Mouse (Mus musculus): ENCODE data around the gene Scd2. TPM values are rescaled to one million over a fixed set of nuclear protein-coding genes. Genes with fewer than 3 reads are reported as not detected.
"Not testable (repeated sequence)": the region's sequence is repeated elsewhere in the genome, so short reads cannot be mapped to it uniquely, and the experiment has no call there.

The Scd2 gene
- polyA plus RNA-seq, 1 experiment from 2014 or later = 281 TPM

GRCm38 (mm10) chr19:44251936-44252558 lies 41.4 kb upstream of the Scd2 start:
- no peaks in the 10 kb centered on the region for H3K36me3 ChIP-seq (ENCODE audit: control insufficient read depth, insufficient read depth, low read length)
- no peak overlapping the region for H3K27ac ChIP-seq (replicated peaks; ENCODE audit: low read depth, low read length)
- 73% methylated on average over 12 of the region's 12 CpGs for WGBS
- no peaks in the 10 kb centered on the region for H3K27me3 ChIP-seq (ENCODE audit: control insufficient read depth, insufficient read depth, low read length)
- H3K4me1 ChIP-seq (ENCODE audit: control insufficient read depth, insufficient read depth, low read length) = peaks cover 11% of the 10 kb centered on the region
- no peak overlapping the region for H3K4me3 ChIP-seq (replicated peaks; ENCODE audit: low read depth, low read length)
- H3K9me3 ChIP-seq (ENCODE audit: control insufficient read depth, low read length) = no peaks in the 10 kb centered on the region
- ATAC-seq (ENCODE audit: low FRiP score, low TSS enrichment) (no peak), DNase-seq (no peak)
- H3K9ac ChIP-seq (replicated peaks; ENCODE audit: low read length) = no peak overlapping the region
- no peak overlapping the region for H3K4me2 ChIP-seq (ENCODE audit: low read length)

DNA sequence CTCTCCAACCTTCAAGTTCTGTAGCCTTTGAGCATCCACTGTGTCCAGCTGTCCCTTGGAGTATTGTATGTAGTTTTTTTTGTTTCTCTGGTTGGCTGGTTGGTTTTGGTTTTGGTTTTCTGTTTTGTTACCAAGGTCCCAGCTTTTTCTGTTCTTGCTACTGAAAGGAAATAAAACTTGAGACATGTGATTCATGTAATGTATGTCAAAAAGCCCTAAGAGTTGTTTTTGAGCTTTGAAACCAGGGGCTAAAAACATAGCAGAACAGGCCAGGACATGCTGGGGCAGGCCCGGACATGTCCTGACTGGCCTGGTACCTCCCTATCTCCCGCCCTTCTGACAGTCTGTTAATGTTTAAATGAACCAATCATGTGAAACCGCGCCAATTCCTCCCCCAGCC lies 39.4 kb upstream of the Scd2 start:
- ATAC-seq (ENCODE audit: low FRiP score, low TSS enrichment); DNase-seq: not testable (repeated sequence)
- WGBS = 90% methylated on average over 3 of the region's 4 CpGs

DNA sequence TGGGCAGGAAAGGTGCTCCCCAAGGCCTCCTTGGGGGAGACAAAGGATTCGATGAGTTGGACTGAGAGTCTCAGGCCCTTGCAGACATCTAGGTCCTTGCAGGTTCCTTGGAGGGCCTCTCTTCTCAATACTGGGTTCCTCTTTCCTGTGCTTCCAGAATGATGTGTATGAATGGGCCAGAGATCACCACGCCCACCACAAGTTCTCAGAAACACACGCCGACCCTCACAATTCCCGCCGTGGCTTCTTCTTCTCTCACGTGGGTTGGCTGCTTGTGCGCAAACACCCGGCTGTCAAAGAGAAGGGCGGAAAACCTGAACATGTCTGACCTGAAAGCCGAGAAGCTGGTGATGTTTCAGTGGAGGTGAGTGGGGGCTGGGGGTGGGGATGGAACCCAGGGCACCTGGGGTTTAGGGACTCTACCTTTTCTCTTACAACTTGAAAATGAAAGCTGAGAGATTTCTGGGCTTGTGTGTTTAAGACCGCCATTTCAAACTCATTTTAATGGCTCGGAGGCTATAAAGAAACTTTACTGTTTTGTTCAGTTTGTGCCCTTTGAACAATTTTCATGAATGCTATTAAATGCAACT lies 36.0 kb upstream of the Scd2 start:
- no peaks in the 10 kb centered on the region for H3K9me3 ChIP-seq (ENCODE audit: control insufficient read depth, low read length)
- no peak overlapping the region for H3K27ac ChIP-seq (replicated peaks; ENCODE audit: low read depth, low read length)
- H3K4me1 ChIP-seq (ENCODE audit: control insufficient read depth, insufficient read depth, low read length) = no peaks in the 10 kb centered on the region
- no peak overlapping the region for H3K4me3 ChIP-seq (replicated peaks; ENCODE audit: low read depth, low read length)
- no peak overlapping the region for H3K4me2 ChIP-seq (ENCODE audit: low read length)
- no peaks in the 10 kb centered on the region for H3K36me3 ChIP-seq (ENCODE audit: control insufficient read depth, insufficient read depth, low read length)
- H3K27me3 ChIP-seq (ENCODE audit: control insufficient read depth, insufficient read depth, low read length) = no peaks in the 10 kb centered on the region
- ATAC-seq (ENCODE audit: low FRiP score, low TSS enrichment) (no peak), DNase-seq (no peak)
- H3K9ac ChIP-seq (replicated peaks; ENCODE audit: low read length) = no peak overlapping the region
- 93% methylated on average over 13 of the region's 13 CpGs for whole genome bisulfite sequencing

More for the DNA sequence above, 39.4 kb upstream of the Scd2 start:
- not testable (repeated sequence) for H3K9ac ChIP-seq (replicated peaks; ENCODE audit: low read length); H3K4me3 ChIP-seq (replicated peaks; ENCODE audit: low read depth, low read length); H3K4me1 ChIP-seq (ENCODE audit: control insufficient read depth, insufficient read depth, low read length); H3K4me2 ChIP-seq (ENCODE audit: low read length); H3K36me3 ChIP-seq (ENCODE audit: control insufficient read depth, insufficient read depth, low read length); H3K9me3 ChIP-seq (ENCODE audit: control insufficient read depth, low read length); H3K27me3 ChIP-seq (ENCODE audit: control insufficient read depth, insufficient read depth, low read length); H3K27ac ChIP-seq (replicated peaks; ENCODE audit: low read depth, low read length)

- Histone ChIP-seq H3K36me3 (ENCODE audit: control insufficient read depth, insufficient read depth, low read length) (no peaks in the 10 kb centered on the region), H3K4me3 (replicated peaks; ENCODE audit: low read depth, low read length) (no peak overlapping the region), H3K9me3 (ENCODE audit: control insufficient read depth, low read length) (no peaks in the 10 kb centered on the region), H3K27ac (replicated peaks; ENCODE audit: low read depth, low read length) (no peak overlapping the region), H3K4me2 (ENCODE audit: low read length) (no peak overlapping the region), H3K4me1 (ENCODE audit: control insufficient read depth, insufficient read depth, low read length) (no peaks in the 10 kb centered on the region), H3K9ac (replicated peaks; ENCODE audit: low read length) (no peak overlapping the region), H3K27me3 (ENCODE audit: control insufficient read depth, insufficient read depth, low read length) (no peaks in the 10 kb centered on the region)
- 77% methylated on average over 4 of the region's 4 CpGs for WGBS
- DNase-seq (no peak), ATAC-seq (ENCODE audit: low FRiP score, low TSS enrichment) (no peak)
Measured at GRCm38 (mm10) chr19:44259484-44259883, 34.0 kb upstream of the Scd2 start.

- ATAC-seq (ENCODE audit: low FRiP score, low TSS enrichment) (no peak), DNase-seq (no peak)
- Histone ChIP-seq H3K4me3 (replicated peaks; ENCODE audit: low read depth, low read length) (no peak overlapping the region), H3K27ac (replicated peaks; ENCODE audit: low read depth, low read length) (no peak overlapping the region), H3K4me1 (ENCODE audit: control insufficient read depth, insufficient read depth, low read length) (no peaks in the 10 kb centered on the region), H3K36me3 (ENCODE audit: control insufficient read depth, insufficient read depth, low read length) (no peaks in the 10 kb centered on the region), H3K27me3 (ENCODE audit: control insufficient read depth, insufficient read depth, low read length) (no peaks in the 10 kb centered on the region), H3K9ac (replicated peaks; ENCODE audit: low read length) (no peak overlapping the region), H3K4me2 (ENCODE audit: low read length) (no peak overlapping the region), H3K9me3 (ENCODE audit: control insufficient read depth, low read length) (no peaks in the 10 kb centered on the region)
- WGBS = 78% methylated on average over 5 of the region's 5 CpGs
Measured at GRCm38 (mm10) chr19:44260487-44260886, 33.0 kb upstream of the Scd2 start.

DNA sequence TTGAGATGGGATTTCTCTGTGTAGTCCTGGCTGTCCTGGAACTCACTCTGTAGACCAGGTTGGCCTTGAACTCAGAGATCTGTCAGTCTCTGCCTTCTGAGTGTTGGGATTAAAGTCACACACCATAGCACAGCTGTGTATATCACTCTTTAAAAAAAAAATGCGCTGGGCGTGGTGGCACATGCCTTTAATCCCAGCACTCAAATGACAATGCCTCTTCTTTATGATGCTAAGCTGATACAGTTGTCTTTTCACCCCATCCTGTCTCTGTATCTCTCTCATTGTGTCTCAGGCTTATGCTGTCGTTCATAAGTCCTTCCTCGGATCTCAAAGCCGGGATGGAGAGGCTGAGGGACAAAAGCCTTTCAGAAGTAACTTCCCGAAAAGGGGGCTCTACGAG lies 31.7 kb upstream of the Scd2 start:
- Histone ChIP-seq H3K27me3 (ENCODE audit: control insufficient read depth, insufficient read depth, low read length) (no peaks in the 10 kb centered on the region), H3K4me1 (ENCODE audit: control insufficient read depth, insufficient read depth, low read length) (peaks cover 7% of the 10 kb centered on the region; the same call in 1 of the 2 replicates), H3K36me3 (ENCODE audit: control insufficient read depth, insufficient read depth, low read length) (no peaks in the 10 kb centered on the region), H3K4me3 (replicated peaks; ENCODE audit: low read depth, low read length) (no peak overlapping the region), H3K27ac (replicated peaks; ENCODE audit: low read depth, low read length) (no peak overlapping the region), H3K9ac (replicated peaks; ENCODE audit: low read length) (no peak overlapping the region), H3K4me2 (ENCODE audit: low read length) (no peak overlapping the region), H3K9me3 (ENCODE audit: control insufficient read depth, low read length) (no peaks in the 10 kb centered on the region)
- ATAC-seq (ENCODE audit: low FRiP score, low TSS enrichment) (no peak), DNase-seq (no peak)
- 53% methylated on average over 7 of the region's 7 CpGs for WGBS

GRCm38 (mm10) chr19:44263581-44263980 lies 29.9 kb upstream of the Scd2 start:
- no peaks in the 10 kb centered on the region for H3K9me3 ChIP-seq (ENCODE audit: control insufficient read depth, low read length)
- 86% methylated on average over 3 of the region's 3 CpGs for WGBS
- H3K4me3 ChIP-seq (replicated peaks; ENCODE audit: low read depth, low read length) = no peak overlapping the region
- no peak overlapping the region for H3K9ac ChIP-seq (replicated peaks; ENCODE audit: low read length)
- no peak overlapping the region for H3K27ac ChIP-seq (replicated peaks; ENCODE audit: low read depth, low read length)
- H3K4me2 ChIP-seq (ENCODE audit: low read length) = no peak overlapping the region
- no peak for ATAC-seq (ENCODE audit: low FRiP score, low TSS enrichment)
- no peak for DNase-seq
- no peaks in the 10 kb centered on the region for H3K27me3 ChIP-seq (ENCODE audit: control insufficient read depth, insufficient read depth, low read length)
- peaks cover 7% of the 10 kb centered on the region; the same call in 1 of the 2 replicates for H3K4me1 ChIP-seq (ENCODE audit: control insufficient read depth, insufficient read depth, low read length)
- H3K36me3 ChIP-seq (ENCODE audit: control insufficient read depth, insufficient read depth, low read length) = no peaks in the 10 kb centered on the region

DNA sequence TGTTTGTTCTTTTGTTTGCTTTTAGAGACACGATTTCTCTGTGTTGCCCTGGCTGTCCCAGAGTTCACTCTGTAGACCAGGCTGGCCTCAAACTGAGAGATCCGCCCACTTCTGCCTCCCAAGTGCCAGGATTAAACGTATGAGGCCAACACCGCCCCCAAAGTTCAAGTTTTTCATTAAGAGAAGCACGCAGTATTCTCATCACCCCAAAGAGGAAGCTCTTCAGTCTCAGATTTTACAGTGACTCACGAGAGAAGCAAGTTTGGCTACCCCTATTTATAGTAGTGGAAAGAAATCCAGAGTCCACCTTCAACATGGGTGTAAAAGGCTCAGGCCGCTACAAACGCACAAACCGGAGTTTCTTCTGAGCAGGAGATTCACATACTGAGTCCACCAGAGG lies 29.2 kb upstream of the Scd2 start:
- no peaks in the 10 kb centered on the region for H3K9me3 ChIP-seq (ENCODE audit: control insufficient read depth, low read length)
- H3K27me3 ChIP-seq (ENCODE audit: control insufficient read depth, insufficient read depth, low read length) = no peaks in the 10 kb centered on the region
- H3K27ac ChIP-seq (replicated peaks; ENCODE audit: low read depth, low read length) = no peak overlapping the region
- DNase-seq = no peak
- peaks cover 7% of the 10 kb centered on the region; the same call in 1 of the 2 replicates for H3K4me1 ChIP-seq (ENCODE audit: control insufficient read depth, insufficient read depth, low read length)
- H3K4me2 ChIP-seq (ENCODE audit: low read length) = no peak overlapping the region
- no peak overlapping the region for H3K9ac ChIP-seq (replicated peaks; ENCODE audit: low read length)
- WGBS = 77% methylated on average over 9 of the region's 9 CpGs
- H3K4me3 ChIP-seq (replicated peaks; ENCODE audit: low read depth, low read length) = no peak overlapping the region
- ATAC-seq (ENCODE audit: low FRiP score, low TSS enrichment) = no peak
- H3K36me3 ChIP-seq (ENCODE audit: control insufficient read depth, insufficient read depth, low read length) = no peaks in the 10 kb centered on the region

- 48% methylated on average over 7 of the region's 7 CpGs for WGBS
- no peaks in the 10 kb centered on the region for H3K27me3 ChIP-seq (ENCODE audit: control insufficient read depth, insufficient read depth, low read length)
- no peak overlapping the region for H3K27ac ChIP-seq (replicated peaks; ENCODE audit: low read depth, low read length)
- no peaks in the 10 kb centered on the region for H3K9me3 ChIP-seq (ENCODE audit: control insufficient read depth, low read length)
- DNase-seq (no peak), ATAC-seq (ENCODE audit: low FRiP score, low TSS enrichment) (no peak)
- H3K36me3 ChIP-seq (ENCODE audit: control insufficient read depth, insufficient read depth, low read length) = no peaks in the 10 kb centered on the region
- H3K9ac ChIP-seq (replicated peaks; ENCODE audit: low read length) = no peak overlapping the region
- no peak overlapping the region for H3K4me3 ChIP-seq (replicated peaks; ENCODE audit: low read depth, low read length)
- H3K4me2 ChIP-seq (ENCODE audit: low read length) = no peak overlapping the region
- peaks cover 7% of the 10 kb centered on the region; the same call in 1 of the 2 replicates for H3K4me1 ChIP-seq (ENCODE audit: control insufficient read depth, insufficient read depth, low read length)
Measured at GRCm38 (mm10) chr19:44265300-44265699, 28.2 kb upstream of the Scd2 start.

All from midbrain, embryonic 14.5 days (tissue).